Mouse (Mus musculus): ENCODE results near the gene Kctd17.

- TF ChIP-seq POLR2A (IDR thresholded peaks at IDR 0.05; ENCODE audit: borderline replicate concordance, low read depth, low read length), result no peak
- TF ChIP-seq CTCF (IDR thresholded peaks at IDR 0.05; ENCODE audit: low read depth, low read length), result peak; percentile 49
These were observed 6.1 kb upstream of the Kctd17 start for GRCm38 (mm10) chr15:78422046-78422956.
